Mouse (Mus musculus) myocyte (in vitro differentiated cells): ENCODE measurements around the gene Bnip3. TPM values are rescaled to one million over a fixed set of nuclear protein-coding genes. Genes with fewer than 3 reads are reported as not detected.

Source experiments
- H3K27me3 ChIP-seq: one replicate; pipeline ENCODE4 v1.6.1; 2011; ENCODE audit not compliant: control insufficient read depth, insufficient read depth, insufficient read length
- H3K36me3 ChIP-seq: one replicate; pipeline ENCODE4 v1.6.1; 2011; ENCODE audit not compliant: control insufficient read depth, insufficient read depth
- H3K4me2 ChIP-seq: one replicate; pipeline ENCODE4 v1.6.1; 2011; ENCODE audit warnings: low read depth, control low read depth
- H3K4me3 ChIP-seq: one replicate; pipeline ENCODE4 v1.5.1; 2011; ENCODE audit warnings: mild to moderate bottlenecking, control low read depth, moderate library complexity
- H3K79me2 ChIP-seq: one replicate; pipeline ENCODE4 v1.6.1; 2011; ENCODE audit not compliant: control insufficient read depth, insufficient read depth
- H3ac ChIP-seq: one replicate; pipeline ENCODE4 v1.6.1; 2011; ENCODE audit not compliant: control insufficient read depth, insufficient read length
- CEBPB ChIP-seq: IDR thresholded peaks from 2 replicates; pipeline ENCODE4 v1.6.1; 2011; ENCODE audit warnings: mild to moderate bottlenecking, moderate library complexity; ENCODE audit not compliant: poor library complexity, insufficient read depth, severe bottlenecking
- E2F4 ChIP-seq: IDR thresholded peaks from one replicate; pipeline ENCODE4 v1.6.1; 2011; ENCODE audit warnings: mild to moderate bottlenecking, control low read depth, moderate library complexity; ENCODE audit not compliant: insufficient read depth
- MAX ChIP-seq: IDR thresholded peaks from one replicate; pipeline ENCODE4 v1.6.1; 2011; ENCODE audit warnings: low read depth, mild to moderate bottlenecking, control low read depth
- MYOD1 ChIP-seq, 3 experiments: IDR thresholded peaks; one replicate each; pipeline ENCODE4 v1.6.1; 2011; ENCODE audit warnings: control low read depth in 2 of 3, low read depth in 2 of 3, mild to moderate bottlenecking in 2 of 3, moderate library complexity in 1 of 3; ENCODE audit not compliant: insufficient read length in 2 of 3, control insufficient read depth in 1 of 3
- MYOG ChIP-seq, 3 experiments: IDR thresholded peaks; one replicate each; pipeline ENCODE4 v1.6.1; 2011; ENCODE audit warnings: control low read depth in 2 of 3, low read depth in 2 of 3, mild to moderate bottlenecking in 2 of 3; ENCODE audit not compliant: insufficient read length in 2 of 3, control insufficient read depth in 1 of 3, insufficient read depth in 1 of 3
- POLR2A ChIP-seq: IDR thresholded peaks from one replicate; pipeline ENCODE4 v1.6.1; 2011; ENCODE audit warnings: low read depth, mild to moderate bottlenecking, control low read depth, moderate library complexity; ENCODE audit not compliant: insufficient read length
- POLR2AphosphoS2 ChIP-seq: IDR thresholded peaks from one replicate; pipeline ENCODE4 v1.6.1; 2011; ENCODE audit warnings: low read depth, control low read depth; ENCODE audit not compliant: insufficient read length
- REST ChIP-seq: IDR thresholded peaks from one replicate; pipeline ENCODE4 v1.6.1; 2011; ENCODE audit warnings: mild to moderate bottlenecking, control low read depth, moderate library complexity; ENCODE audit not compliant: insufficient read depth, insufficient read length
- SRF ChIP-seq: IDR thresholded peaks from one replicate; pipeline ENCODE4 v1.6.1; 2011; ENCODE audit warnings: low read depth; ENCODE audit not compliant: control insufficient read depth, insufficient read length
- TCF3 ChIP-seq: IDR thresholded peaks from one replicate; pipeline ENCODE4 v1.6.1; 2011; ENCODE audit warnings: low read depth, control low read depth; ENCODE audit not compliant: insufficient read length
- USF1 ChIP-seq: IDR thresholded peaks from one replicate; pipeline ENCODE4 v1.6.1; 2011; ENCODE audit warnings: low read depth, mild to moderate bottlenecking, control low read depth, moderate library complexity
- polyA plus RNA-seq: library from polyadenylated mRNA; unstranded; fragments of >200 nt; fragmentation: generic; extraction: Trizol; gene quantifications from one replicate; pipeline ENCODE4 v1.2.1, GENCODE M21; 2012; ENCODE audit warnings: missing spikeins

The Bnip3 gene
- 49.7 TPM for polyA plus RNA-seq

DNA sequence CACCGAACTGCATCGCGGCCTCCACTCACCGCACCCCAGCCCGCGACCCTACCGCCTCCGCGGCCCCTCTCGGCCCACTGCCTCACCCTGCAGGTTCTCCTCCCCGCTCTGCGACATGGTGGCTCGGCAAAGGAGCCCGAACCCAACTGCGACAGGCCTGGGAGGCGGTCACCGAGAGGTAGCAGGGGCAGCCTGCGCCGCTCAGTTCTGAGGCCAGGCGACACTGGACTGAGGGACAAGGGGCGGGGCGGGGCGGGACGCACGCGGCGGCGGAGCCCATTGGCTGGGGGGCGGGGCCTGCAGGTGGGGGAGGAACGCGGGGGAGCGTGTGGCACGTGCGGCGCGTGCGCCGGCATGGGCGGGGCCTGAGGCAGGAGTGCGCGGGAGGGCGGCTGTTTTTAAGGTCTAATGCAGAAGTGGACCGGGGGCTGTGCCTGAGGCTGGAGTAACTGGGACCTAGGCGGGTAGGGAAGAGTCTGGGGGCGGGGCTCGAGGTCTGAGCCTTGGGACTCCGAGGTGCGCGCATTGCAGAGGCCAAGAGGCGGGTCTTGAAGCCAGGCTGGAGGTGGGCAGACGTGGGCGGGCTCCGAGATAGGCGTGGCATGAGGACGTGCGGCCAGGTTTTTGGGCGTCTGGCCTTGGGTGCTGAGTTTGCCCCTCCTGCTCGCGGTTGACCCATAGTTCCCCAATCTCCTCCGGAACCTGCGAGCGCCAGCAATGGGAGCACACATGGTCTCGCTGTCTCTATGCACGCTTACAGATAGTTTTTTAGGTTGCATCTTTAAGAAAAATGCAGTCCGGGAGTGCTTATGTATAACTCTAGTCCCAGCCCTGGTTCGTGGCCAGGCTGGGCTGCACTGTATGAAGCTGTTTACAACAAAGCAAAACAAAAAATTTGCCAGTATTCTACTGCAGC, at the start of gene Bnip3:
TSS of gene Bnip3 (minus strand) at position 243 of the 916 bp plus-strand sequence.
- TF ChIP-seq TCF3 = no peak
- TF ChIP-seq E2F4 = peak; percentile 12
- TF ChIP-seq USF1 = no peak
- TF ChIP-seq POLR2AphosphoS2 = peak; percentile 90
- peak; percentile 96 for TF ChIP-seq POLR2A
- no peak for TF ChIP-seq CEBPB
- peak in 1 of 3 experiments; percentile 4 for TF ChIP-seq MYOD1 (IDR thresholded peaks at IDR 0.05; ENCODE audit: control insufficient read depth in 1 of 3, insufficient read length in 2 of 3, low read depth in 2 of 3)

DNA sequence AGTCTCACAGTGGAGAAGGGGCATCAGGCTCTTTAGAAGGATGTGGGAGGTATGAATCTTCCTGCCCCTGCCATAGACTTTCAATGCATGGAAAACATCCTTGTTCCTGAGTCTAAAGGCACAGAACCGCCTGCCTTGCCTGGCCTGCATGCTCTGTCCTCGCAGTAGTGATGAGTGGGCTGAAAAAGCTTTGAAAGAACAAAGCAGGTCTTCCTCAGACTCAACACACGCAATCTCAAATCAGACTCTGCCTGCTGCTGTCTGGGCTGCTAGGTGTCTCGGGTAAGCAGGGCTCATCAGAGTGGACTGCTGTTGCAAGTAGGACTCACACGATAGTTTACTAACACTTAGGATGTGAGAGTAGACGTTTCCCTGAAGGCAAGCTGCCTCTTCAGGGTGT, 47.8 kb upstream of the Bnip3 start:
- Histone ChIP-seq H3ac (no peak overlapping the region), H3K36me3 (no peaks in the 10 kb centered on the region), H3K79me2 (no peaks in the 10 kb centered on the region), H3K4me2 (no peak overlapping the region), H3K27me3 (peaks cover 22% of the 10 kb centered on the region), H3K4me3 (no peak overlapping the region)
- TF ChIP-seq USF1 = no peak
- no peak for TF ChIP-seq SRF
- TF ChIP-seq E2F4 = no peak
- TF ChIP-seq MYOD1 (IDR thresholded peaks at IDR 0.05; ENCODE audit: control insufficient read depth in 1 of 3, insufficient read length in 2 of 3, low read depth in 2 of 3) = no peak
- TF ChIP-seq POLR2AphosphoS2 = no peak
- no peak for TF ChIP-seq CEBPB
- no peak for TF ChIP-seq REST
- no peak for TF ChIP-seq MAX

More for the DNA sequence above, at the start of gene Bnip3:
- peak within 1 kb of the TSS; percentile 49 for H3K4me3 ChIP-seq
- peak within 1 kb of the TSS; percentile 80 for H3ac ChIP-seq
- H3K27me3 ChIP-seq = peaks cover 2% of the 10 kb centered on the region
- H3K4me2 ChIP-seq = peak within 1 kb of the TSS; percentile 98
- no peaks in the 10 kb centered on the region for H3K36me3 ChIP-seq
- peaks cover 39% of the 10 kb centered on the region for H3K79me2 ChIP-seq

DNA sequence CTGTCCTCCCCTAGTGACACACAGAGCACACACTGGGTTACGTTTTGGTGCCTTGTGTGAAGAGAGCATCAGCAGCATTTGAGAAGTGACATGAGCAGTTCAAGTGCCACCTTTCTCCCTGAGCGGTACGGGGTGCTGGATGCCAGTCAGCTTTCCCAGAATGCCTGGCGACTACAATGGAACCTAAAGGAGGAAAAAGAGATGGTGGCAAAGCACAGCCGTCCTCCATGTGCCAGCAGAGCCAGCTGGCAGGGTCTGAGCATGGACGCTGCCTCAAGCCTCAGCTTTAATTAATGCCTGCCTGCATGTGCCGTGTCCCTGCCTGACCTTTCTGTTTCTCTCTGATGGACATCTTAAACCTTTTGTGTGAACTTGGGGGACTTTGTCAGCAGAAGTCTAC, 46.5 kb upstream of the Bnip3 start:
- TF ChIP-seq MYOD1 (IDR thresholded peaks at IDR 0.05; ENCODE audit: control insufficient read depth in 1 of 3, insufficient read length in 2 of 3, low read depth in 2 of 3) = no peak
- TF ChIP-seq CEBPB = no peak
- no peak for TF ChIP-seq REST
- TF ChIP-seq SRF = no peak
- no peak for TF ChIP-seq USF1
- TF ChIP-seq MYOG (IDR thresholded peaks at IDR 0.05; ENCODE audit: control insufficient read depth in 1 of 3, insufficient read depth in 1 of 3, insufficient read length in 2 of 3, low read depth in 2 of 3) = no peak

DNA sequence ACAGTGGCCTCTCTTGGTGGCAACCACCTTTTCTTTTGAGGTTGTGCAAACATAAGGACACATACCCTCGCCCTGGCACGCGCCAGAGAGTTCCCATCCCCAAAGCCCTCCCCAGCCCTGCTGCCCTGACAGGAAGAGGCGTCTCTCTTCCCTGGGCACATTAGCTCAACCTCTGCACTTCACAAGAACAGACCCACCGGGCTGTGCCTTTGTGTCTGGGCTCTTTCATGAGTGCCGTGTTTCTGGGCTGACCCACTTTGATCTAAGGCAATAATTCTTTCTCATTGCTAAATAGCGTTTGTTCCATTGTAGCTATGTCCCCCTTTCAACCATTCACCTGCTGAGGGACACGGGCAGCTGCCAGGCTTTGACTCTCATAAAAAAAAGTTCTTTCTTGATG, 39.0 kb upstream of the Bnip3 start:
- H3K79me2 ChIP-seq = no peaks in the 10 kb centered on the region
- H3K36me3 ChIP-seq = no peaks in the 10 kb centered on the region
- TF ChIP-seq POLR2A = no peak

More for the DNA sequence above, 46.5 kb upstream of the Bnip3 start:
- Histone ChIP-seq H3ac (no peak overlapping the region), H3K79me2 (no peaks in the 10 kb centered on the region), H3K4me3 (no peak overlapping the region), H3K36me3 (no peaks in the 10 kb centered on the region), H3K27me3 (peaks cover 22% of the 10 kb centered on the region), H3K4me2 (no peak overlapping the region)

DNA sequence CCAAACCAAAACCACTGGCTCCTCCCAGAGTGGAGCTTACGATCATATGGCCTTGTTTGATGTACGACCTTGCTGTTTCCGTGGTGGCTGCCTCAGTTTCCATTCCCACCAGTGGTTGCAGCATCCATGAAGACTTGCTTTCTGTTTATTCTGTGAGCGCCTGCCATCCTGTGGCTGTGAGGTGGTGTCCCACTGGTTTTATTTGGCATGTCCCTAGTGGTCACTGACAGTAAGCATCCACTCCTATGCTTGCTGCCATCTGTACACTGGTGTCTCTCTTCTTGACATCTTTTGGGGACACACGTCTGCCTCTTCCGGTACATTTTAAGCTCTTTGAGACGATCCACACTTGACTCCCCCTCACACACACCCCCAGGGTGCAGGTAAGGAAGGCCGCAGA, 38.4 kb upstream of the Bnip3 start:
- Histone ChIP-seq H3K79me2 (no peaks in the 10 kb centered on the region), H3K4me2 (no peak overlapping the region), H3K36me3 (no peaks in the 10 kb centered on the region), H3K4me3 (no peak overlapping the region), H3ac (no peak overlapping the region), H3K27me3 (peaks cover 51% of the 10 kb centered on the region)
- TF ChIP-seq USF1 = no peak
- no peak for TF ChIP-seq POLR2A
- TF ChIP-seq TCF3 = no peak
- TF ChIP-seq POLR2AphosphoS2 = no peak
- no peak for TF ChIP-seq MYOG (IDR thresholded peaks at IDR 0.05; ENCODE audit: control insufficient read depth in 1 of 3, insufficient read depth in 1 of 3, insufficient read length in 2 of 3, low read depth in 2 of 3)
- no peak for TF ChIP-seq E2F4

More for the DNA sequence above, 39.0 kb upstream of the Bnip3 start:
- Histone ChIP-seq H3K4me2 (no peak overlapping the region), H3ac (no peak overlapping the region), H3K27me3 (peaks cover 48% of the 10 kb centered on the region), H3K4me3 (no peak overlapping the region)
